Mouse (Mus musculus) duodenum, adult 2 months (tissue): ENCODE results near the gene Tspan17. TPM values are rescaled to one million over a fixed set of nuclear protein-coding genes. Genes with fewer than 3 reads are reported as not detected.

Experiments
- polyA plus RNA-seq: library from polyadenylated mRNA; depleted of rRNA; stranded (reverse); fragments of >200 nt; gene quantifications from 2 replicates; pipeline ENCODE4 v1.2.3, GENCODE M21; 2012; ENCODE audit warnings: low replicate concordance; rRNA removed

Tspan17 gene
- polyA plus RNA-seq: 7.2 and 12.5 TPM in 2 replicates

GRCm38 (mm10) chr13:54788740-54789560 is at the start of gene Tspan17:
TSS of gene Tspan17 (plus strand) at chr13:54789377.

GRCm38 (mm10) chr13:54749864-54750411 is 39.2 kb upstream of the Tspan17 start, which contains the start of gene Gprin1:
TSS of gene Gprin1 (minus strand) at chr13:54749874.

GRCm38 (mm10) chr13:54766192-54766768 is 22.9 kb upstream of the Tspan17 start, which contains the start of gene Sncb:
TSS of gene Sncb (minus strand) at chr13:54766595.

GRCm38 (mm10) chr13:54783698-54784097 is 5.5 kb upstream of the Tspan17 start, which contains the start of gene Eif4e1b:
TSS of gene Eif4e1b (plus strand) at chr13:54783998.

Other genes starting within 250 kb of the Tspan17 start
- gene 4833439L19Rik, start 223.9 kb upstream of the Tspan17 start, polyA plus RNA-seq: 110 and 120 TPM in 2 replicates
- gene Arl10, start 214.4 kb upstream of the Tspan17 start, polyA plus RNA-seq: 5.1 and 9.0 TPM in 2 replicates
- gene Nop16, start 199.3 kb upstream of the Tspan17 start, polyA plus RNA-seq: 1.4 and 1.8 TPM in 2 replicates
- gene Higd2a, start 199.2 kb upstream of the Tspan17 start, polyA plus RNA-seq: 208 and 284 TPM in 2 replicates
- 84.0 and 133 TPM in 2 replicates for gene Cltb, start 178.0 kb upstream of the Tspan17 start, polyA plus RNA-seq
- 9.9 and 11.1 TPM in 2 replicates for gene Faf2, start 167.6 kb upstream of the Tspan17 start, polyA plus RNA-seq
- gene Rnf44, start 95.5 kb upstream of the Tspan17 start, polyA plus RNA-seq: 205 and 292 TPM in 2 replicates
- gene Cdhr2, start 87.9 kb upstream of the Tspan17 start, polyA plus RNA-seq: 371 and 632 TPM in 2 replicates
- 0.38 and 0.39 TPM in 2 replicates for gene Gprin1, start 39.5 kb upstream of the Tspan17 start, polyA plus RNA-seq
- gene Sncb, start 22.8 kb upstream of the Tspan17 start, polyA plus RNA-seq: 0.62 and 1.2 TPM in 2 replicates
- not detected in 2 replicates for gene Eif4e1b, start 5.4 kb upstream of the Tspan17 start, polyA plus RNA-seq
- 3.0 and 4.3 TPM in 2 replicates for gene Unc5a, start 160.0 kb downstream of the Tspan17 start, polyA plus RNA-seq
- gene Hk3, start 232.0 kb downstream of the Tspan17 start, polyA plus RNA-seq: 0.91 and 1.8 TPM in 2 replicates